Mouse (Mus musculus) intestine, postnatal 0 days (tissue): Measurements from ENCODE around the gene Cic. TPM values are rescaled to one million over a fixed set of nuclear protein-coding genes. Genes with fewer than 3 reads are reported as not detected.
A peak's percentile ranks its signal among the peaks of the same experiment; 100 is the strongest.

Source experiments
- ATAC-seq: fragments of 200-750 bp; cut with Nextera tagmentation; 2 replicates; pipeline ENCODE4 v1.8.0; 2017; ENCODE audit warnings: mild to moderate bottlenecking, moderate TSS enrichment, moderate library complexity
- H3K27ac ChIP-seq: fragments of 300-500 bp; sonication (generic); 2 replicates; pipeline ENCODE4 v1.5.1; 2014; ENCODE audit warnings: mild to moderate bottlenecking, low read depth, low read length, moderate library complexity
- H3K27me3 ChIP-seq: fragments of 300-500 bp; sonication (generic); replicated peaks from 2 replicates; pipeline ENCODE4 v1.6.1; 2014; ENCODE audit warnings: low read length, mixed read lengths; ENCODE audit not compliant: control insufficient read depth, insufficient read depth
- H3K36me3 ChIP-seq: fragments of 300-500 bp; sonication (generic); 2 replicates; pipeline ENCODE4 v1.6.1; 2014; ENCODE audit warnings: mild to moderate bottlenecking, moderate library complexity; ENCODE audit not compliant: control insufficient read depth, insufficient read depth
- H3K4me1 ChIP-seq: fragments of 300-500 bp; sonication (generic); replicated peaks from 2 replicates; pipeline ENCODE4 v1.6.1; 2014; ENCODE audit warnings: antibody characterized with exemption, low read length, mixed read lengths; ENCODE audit not compliant: control insufficient read depth, insufficient read depth
- H3K4me2 ChIP-seq: fragments of 300-500 bp; sonication (generic); replicated peaks from 2 replicates; pipeline ENCODE4 v1.6.1; 2014; ENCODE audit warnings: low read depth, mild to moderate bottlenecking, moderate library complexity
- H3K4me3 ChIP-seq: fragments of 300-500 bp; sonication (generic); 2 replicates; pipeline ENCODE4 v1.5.1; 2014; ENCODE audit warnings: low read depth, low read length
- H3K9ac ChIP-seq: fragments of 300-500 bp; sonication (generic); 2 replicates; pipeline ENCODE4 v1.6.1; 2014; ENCODE audit warnings: mild to moderate bottlenecking, low read depth, low read length
- H3K9me3 ChIP-seq: fragments of 300-500 bp; sonication (generic); 2 replicates; pipeline ENCODE4 v1.6.1; 2016; ENCODE audit warnings: mixed run types; ENCODE audit not compliant: control insufficient read depth
- CTCF ChIP-seq: sonication (generic); IDR thresholded peaks from 2 replicates; pipeline ENCODE4 v1.5.1; 2016; ENCODE audit warnings: low read depth, mild to moderate bottlenecking, control low read depth, antibody characterized with exemption, moderate library complexity
- WGBS: fragments of 180-500 bp; shearing (Covaris S2); extraction: QIAGEN DNeasy Blood & Tissue Kit; methylation state at CpG from one replicate; pipeline ENCODE4 v1.1.7; 2014; 5-methylcytosine and 5-hydroxymethylcytosine counted together
- polyA plus RNA-seq: library from polyadenylated mRNA; unstranded; fragments of >200 nt; fragmentation: Nextera tagmentation; extraction: Ambion mirVana; gene quantifications from 2 replicates; pipeline ENCODE4 v1.2.1, GENCODE M21; 2015

Gene Cic
- polyA plus RNA-seq, 1 experiment from 2014 or later: 17.2 TPM

GRCm38 (mm10) chr7:25294960-25295722 is 27.6 kb downstream of the Cic start:
- TF ChIP-seq CTCF: no peak
- no peak overlapping the region for H3K4me3 ChIP-seq
- no peak overlapping the region for H3K27ac ChIP-seq
- no peaks in the 10 kb centered on the region for H3K4me1 ChIP-seq
- no peaks in the 10 kb centered on the region for H3K27me3 ChIP-seq
- no peaks in the 10 kb centered on the region for H3K9me3 ChIP-seq
- 88% methylated on average over 12 of the region's 12 CpGs for WGBS
- H3K4me2 ChIP-seq: no peak overlapping the region
- peaks cover 48% of the 10 kb centered on the region for H3K36me3 ChIP-seq
- no peak for ATAC-seq
- H3K9ac ChIP-seq: no peak overlapping the region

- H3K9ac ChIP-seq: peak overlapping the region; percentile 68
- H3K4me3 ChIP-seq: peak overlapping the region; percentile 80
- H3K36me3 ChIP-seq: peaks cover 30% of the 10 kb centered on the region
- ATAC-seq: peak; percentile 30; the same call in 1 of the 2 replicates
- no peaks in the 10 kb centered on the region for H3K9me3 ChIP-seq
- H3K27me3 ChIP-seq: no peaks in the 10 kb centered on the region
- H3K4me1 ChIP-seq: no peaks in the 10 kb centered on the region
- no peak for TF ChIP-seq CTCF
- H3K4me2 ChIP-seq: peak overlapping the region; percentile 98
- under 1% methylated on average over 21 of the region's 21 CpGs for WGBS
- peak overlapping the region; percentile 96 for H3K27ac ChIP-seq
These were observed 29.5 kb downstream of the Cic start for GRCm38 (mm10) chr7:25296945-25297453.

GRCm38 (mm10) chr7:25297454-25298325 is 30.2 kb downstream of the Cic start, which contains the start of gene Pafah1b3:
Gene Pafah1b3 (minus strand): TSS chr7:25297986.
- WGBS: under 1% methylated on average over 52 of the region's 52 CpGs
- Histone ChIP-seq H3K9me3 (no peaks in the 10 kb centered on the region), H3K9ac (peak within 1 kb of the TSS; percentile 68), H3K27ac (peak within 1 kb of the TSS; percentile 96), H3K27me3 (no peaks in the 10 kb centered on the region), H3K4me3 (peak within 1 kb of the TSS; percentile 80), H3K36me3 (peaks cover 23% of the 10 kb centered on the region), H3K4me1 (no peaks in the 10 kb centered on the region), H3K4me2 (peak within 1 kb of the TSS; percentile 98)
- TF ChIP-seq CTCF: peak; percentile 63
- ATAC-seq: peak; percentile 93

GRCm38 (mm10) chr7:25301063-25301462 is 33.6 kb downstream of the Cic start, which contains the start of gene Prr19:
Gene Prr19 (plus strand): TSS chr7:25301411.
- ATAC-seq: no peak
- no peaks in the 10 kb centered on the region for H3K9me3 ChIP-seq
- no peaks in the 10 kb centered on the region for H3K36me3 ChIP-seq
- 0 out of 2 replicates have a peak, but pooled peaks cover under 1% of the 10 kb centered on the region for H3K4me1 ChIP-seq
- no peak for TF ChIP-seq CTCF
- H3K4me3 ChIP-seq: no peak within 1 kb of the TSS
- peaks cover 10% of the 10 kb centered on the region for H3K27me3 ChIP-seq
- H3K4me2 ChIP-seq: no peak within 1 kb of the TSS
- no peak within 1 kb of the TSS for H3K27ac ChIP-seq
- H3K9ac ChIP-seq: no peak within 1 kb of the TSS
- WGBS: 63% methylated on average over 19 of the region's 19 CpGs

- WGBS: 58% methylated on average over 9 of the region's 9 CpGs
- no peak overlapping the region for H3K4me3 ChIP-seq
- TF ChIP-seq CTCF: no peak
- no peak overlapping the region for H3K9ac ChIP-seq
- ATAC-seq: no peak
- H3K27ac ChIP-seq: no peak overlapping the region
- no peaks in the 10 kb centered on the region for H3K9me3 ChIP-seq
- no peaks in the 10 kb centered on the region for H3K36me3 ChIP-seq
- H3K27me3 ChIP-seq: peaks cover 23% of the 10 kb centered on the region
- H3K4me1 ChIP-seq: 0 out of 2 replicates have a peak, but pooled peaks cover 2% of the 10 kb centered on the region
- H3K4me2 ChIP-seq: no peak overlapping the region
These were observed 35.6 kb downstream of the Cic start for GRCm38 (mm10) chr7:25303003-25303684.
